Mouse (Mus musculus) c-Kit-positive CD71-negative TER-119-negative erythroid progenitor cells, embryonic 14.5 days (primary cell): ENCODE data around the gene Lpar6.

Experiments
- DNase-seq: peaks from one replicate; pipeline ENCODE4 v3.0.0-alpha.2; 2013; ENCODE audit warnings: low read depth

The Lpar6 gene

DNA sequence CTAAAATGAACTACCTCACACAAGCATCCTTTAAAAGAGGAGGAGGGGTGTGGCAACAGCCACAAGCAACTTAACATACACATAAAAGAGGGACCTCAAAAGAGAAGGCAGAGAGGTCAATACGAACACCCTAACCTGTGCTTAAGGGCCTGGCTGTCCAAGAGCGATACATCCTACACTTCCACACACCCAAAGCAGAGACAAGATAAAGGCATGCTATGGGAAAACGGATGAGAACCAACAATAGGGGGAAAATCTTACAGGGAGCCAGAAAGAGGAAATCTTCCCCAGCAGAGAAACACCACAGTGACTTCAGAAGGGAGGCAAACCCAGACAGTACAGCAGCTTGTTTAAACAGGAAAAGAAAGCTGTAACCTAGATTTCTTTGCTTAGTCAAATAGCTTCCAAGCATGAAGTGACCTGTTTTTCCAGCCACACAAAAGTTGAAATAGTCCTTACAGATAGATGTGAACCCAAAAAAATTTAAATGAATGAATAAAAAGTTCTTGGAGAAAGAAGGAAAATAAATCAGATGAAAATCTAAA is 17.8 kb downstream of the Lpar6 start:
- DNase-seq = no peak

DNA sequence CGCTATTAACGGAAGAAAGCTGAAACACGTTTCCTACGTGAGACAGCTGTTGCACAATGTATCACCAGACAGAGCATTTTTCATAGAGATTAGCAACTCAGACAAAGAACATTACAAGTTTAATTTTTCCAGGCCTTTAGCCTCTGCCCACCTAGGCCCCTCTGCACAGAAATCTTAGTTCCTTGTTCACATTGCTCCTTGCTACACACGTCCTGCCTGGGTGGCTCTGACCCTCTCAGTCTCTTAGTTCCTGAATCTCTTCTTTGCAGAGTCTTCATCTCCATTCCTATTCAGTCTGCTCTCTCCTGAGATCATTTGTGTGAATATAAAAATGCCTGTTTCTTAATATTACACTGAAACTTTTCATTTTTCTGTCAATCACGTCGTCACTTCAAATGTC is 19.7 kb downstream of the Lpar6 start:
- no peak for DNase-seq

DNA sequence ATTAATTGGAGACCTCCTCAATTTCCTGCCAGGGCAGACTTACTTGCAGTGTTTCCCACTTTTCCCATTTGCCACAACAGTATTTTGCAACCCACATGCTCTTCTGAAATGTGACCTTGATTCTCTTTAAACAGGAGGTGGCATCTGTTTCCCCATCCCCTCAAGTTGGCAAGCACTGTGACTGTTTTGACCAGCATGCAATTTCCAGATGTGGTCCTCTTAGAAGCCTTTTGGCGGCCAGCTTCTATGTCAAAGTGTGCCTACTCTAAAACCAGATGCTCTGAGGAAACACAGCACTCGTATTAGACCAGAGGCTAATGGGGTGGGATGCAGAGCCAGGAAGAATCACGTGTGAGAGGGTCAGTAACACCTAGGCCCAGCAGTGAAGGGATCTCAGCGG is 20.5 kb downstream of the Lpar6 start:
- DNase-seq = no peak

DNA sequence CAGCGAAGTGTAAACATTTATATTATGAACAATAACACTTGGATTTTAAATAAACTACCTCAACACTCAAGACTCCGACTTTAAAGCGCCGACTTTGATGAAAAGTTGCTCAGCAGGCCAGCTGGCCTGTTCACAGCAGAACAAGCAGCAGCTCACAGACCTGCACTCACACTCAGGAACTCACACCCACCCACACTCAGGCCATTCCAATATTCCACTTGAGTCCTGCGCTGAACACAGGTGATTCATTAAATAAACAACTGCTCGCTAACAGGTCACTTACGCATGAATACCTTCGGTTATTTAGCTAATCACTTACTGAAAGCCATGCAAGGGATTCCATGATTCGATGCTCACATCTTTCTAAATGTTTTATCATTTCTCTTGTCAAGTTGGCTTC is 24.5 kb downstream of the Lpar6 start:
- no peak for DNase-seq

DNA sequence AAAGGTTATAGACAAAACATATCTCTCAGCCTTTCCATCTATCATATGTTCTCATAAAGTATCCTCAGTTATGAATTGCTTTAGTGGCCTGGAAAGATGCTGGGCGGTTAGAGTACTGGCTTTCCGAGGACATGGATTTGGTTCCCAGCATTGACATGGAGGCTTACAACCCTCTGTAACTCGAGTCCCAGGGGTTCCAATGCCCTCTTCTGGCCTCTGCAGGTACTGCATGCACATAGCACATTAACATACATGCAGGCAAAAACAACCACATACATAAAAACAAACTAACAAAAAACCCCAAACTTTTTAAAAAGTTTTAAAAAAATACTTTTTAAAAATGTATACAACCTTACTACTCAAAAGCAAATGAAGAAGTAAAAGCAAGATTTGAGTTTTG is 28.5 kb downstream of the Lpar6 start:
- DNase-seq = no peak

DNA sequence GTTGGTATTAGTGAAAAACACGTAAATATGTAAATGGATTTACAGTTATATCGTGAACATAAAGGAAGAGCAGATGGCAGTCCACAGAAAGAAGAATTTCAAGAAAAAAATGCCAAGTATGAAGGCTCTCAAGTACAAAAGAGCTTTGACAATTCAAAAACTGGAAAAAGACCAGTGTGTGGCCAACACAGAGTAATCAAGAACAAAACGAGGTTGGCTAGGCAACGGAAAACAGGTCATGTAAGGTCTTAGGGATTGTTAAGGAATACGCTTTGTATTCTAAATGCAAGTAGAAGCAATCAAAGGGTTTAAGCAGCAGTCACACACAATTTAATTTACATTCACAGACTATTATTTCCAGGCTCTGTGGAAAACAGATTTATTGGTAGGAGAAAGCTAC is 34.1 kb downstream of the Lpar6 start:
- no peak for DNase-seq

DNA sequence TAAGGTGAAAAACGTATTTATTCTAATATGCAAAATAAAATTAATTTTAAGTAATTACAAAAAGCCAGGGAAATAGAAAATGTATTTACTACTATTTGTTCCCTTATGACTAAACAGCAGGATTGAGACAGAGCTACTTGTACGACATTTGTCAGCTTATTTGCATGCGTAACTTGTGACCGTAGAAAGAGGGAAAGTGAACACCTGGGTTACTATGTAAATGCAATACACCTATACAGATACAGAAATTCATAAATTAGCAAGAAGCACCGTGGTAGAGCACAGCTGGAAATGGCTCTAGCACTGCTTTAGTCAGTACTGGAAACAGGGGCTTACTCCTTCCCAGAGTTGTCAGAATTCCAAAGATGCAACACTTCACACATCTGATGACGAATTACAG is 41.4 kb downstream of the Lpar6 start:
- no peak for DNase-seq

DNA sequence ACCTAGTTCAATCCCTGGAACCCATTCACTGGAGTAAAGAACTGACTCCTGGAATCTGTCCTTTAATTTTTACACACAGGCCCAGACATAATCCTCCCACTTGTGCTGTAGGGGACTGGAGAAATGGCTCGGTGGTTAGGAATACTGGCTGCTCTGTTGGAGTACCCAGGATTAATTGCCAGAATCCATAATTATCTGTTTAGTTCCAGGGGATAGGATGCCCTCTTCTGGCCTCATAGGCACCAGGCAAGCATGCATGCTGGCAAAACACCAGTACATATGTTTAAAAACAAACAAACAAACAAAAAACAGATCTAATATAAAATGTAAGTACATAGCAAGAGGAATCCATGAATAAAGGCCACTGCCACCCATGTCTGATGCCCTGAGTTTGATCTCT is 43.3 kb downstream of the Lpar6 start:
- no peak for DNase-seq

DNA sequence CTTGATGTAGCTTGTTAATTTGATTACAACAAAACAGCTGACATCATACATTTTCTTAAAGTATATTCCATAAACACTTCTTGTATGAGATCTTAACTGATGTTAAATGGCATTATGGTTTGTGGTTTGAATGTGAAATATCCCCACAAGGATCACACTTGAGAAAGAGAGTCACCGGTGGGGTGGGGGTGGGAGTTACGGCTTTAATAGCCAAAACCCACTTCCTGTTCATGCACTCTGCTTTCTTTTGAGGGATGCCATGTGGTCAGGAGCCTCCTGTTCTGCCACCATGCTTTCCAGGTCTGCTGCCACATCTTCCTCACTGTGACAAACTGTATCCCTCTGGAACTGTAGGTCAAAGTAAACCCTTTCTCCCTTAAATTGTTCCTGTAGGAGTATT is 52.2 kb downstream of the Lpar6 start:
- DNase-seq = no peak

DNA sequence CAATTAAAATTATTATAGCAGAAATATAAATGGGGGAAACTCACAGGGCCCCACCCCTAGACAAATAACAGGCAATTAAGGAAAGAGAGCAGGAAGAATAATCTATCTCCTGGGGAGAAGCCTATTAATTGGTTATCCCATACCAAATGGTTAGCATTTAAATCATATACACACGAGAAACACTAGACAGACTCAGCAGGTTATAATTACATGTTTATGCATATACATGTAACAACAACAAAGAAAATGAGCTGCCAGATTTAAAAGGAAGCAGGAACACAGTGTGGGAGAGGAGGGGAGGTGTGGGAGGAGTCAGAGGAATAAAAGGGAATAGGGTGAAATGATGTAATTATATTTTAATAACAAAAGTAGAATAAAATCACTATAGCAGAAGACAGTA is 54.7 kb downstream of the Lpar6 start:
- DNase-seq = no peak
